Mouse (Mus musculus): Measurements from ENCODE around the gene Fam169b.

GRCm38 (mm10) chr7:68274218-68274617, 579 bp downstream of the Fam169b start:
- TF ChIP-seq GATA1 (IDR thresholded peaks at IDR 0.05; ENCODE audit: borderline replicate concordance, low read length): no peak
- TF ChIP-seq FLI1 (IDR thresholded peaks at IDR 0.05; ENCODE audit: low read length): no peak

All from megakaryocyte, embryonic 14.5 days (primary cell).